ENCODE assay signal across 8 mouse cellular contexts in the genomic region with DNA sequence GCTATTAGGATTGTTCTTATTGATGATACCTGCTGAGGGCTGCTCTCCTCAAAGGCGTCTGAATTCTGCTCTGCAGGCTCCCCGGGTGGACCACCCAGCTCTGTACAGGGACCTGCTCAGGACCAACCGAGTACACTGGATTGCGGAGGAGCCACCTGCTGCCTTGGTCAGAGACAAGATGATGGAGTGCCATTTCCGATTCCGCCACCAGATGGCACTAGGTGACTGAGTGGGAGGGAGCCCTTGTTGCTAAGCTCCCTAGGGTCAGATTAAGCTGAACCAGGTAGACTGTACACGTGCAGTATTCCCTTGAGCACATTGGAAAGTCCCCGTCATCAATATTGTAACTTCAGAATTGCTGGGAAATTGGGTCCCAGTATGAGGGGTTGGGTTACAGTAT. TPM values are rescaled to one million over a fixed set of nuclear protein-coding genes. Genes with fewer than 3 reads are reported as not detected.
A peak's percentile ranks its signal among the peaks of the same experiment; 100 is the strongest.
DNase-seq lines count a peak whose midpoint lies in the region; ATAC-seq and TF ChIP-seq lines count a peak whose summit lies in the region.

No protein-coding gene starts in this region.

- H3K4me2 ChIP-seq in intestine, embryonic 16.5 days (ENCODE audit: low read depth, low read length), result no peak overlapping the region
- H3K4me2 ChIP-seq in midbrain, embryonic 15.5 days, result no peak overlapping the region

- H3K9me3 ChIP-seq in intestine, embryonic 16.5 days (ENCODE audit: control insufficient read depth, low read length), result no peaks in the 10 kb centered on the region
- no peaks in the 10 kb centered on the region for H3K9me3 ChIP-seq in midbrain, embryonic 15.5 days

- no peak overlapping the region for H3K27ac ChIP-seq in cerebellum, adult 2 months (ENCODE audit: insufficient read depth, low read length)
- H3K27ac ChIP-seq in intestine, embryonic 16.5 days (ENCODE audit: low read length), result no peak overlapping the region
- no peak overlapping the region for H3K27ac ChIP-seq in midbrain, embryonic 15.5 days

- intact Hi-C loops in left cerebral cortex, postnatal 25 days (cut with DNase I), result loop anchor here (1.0 to 5.0 kb wide), 3 partner anchors 143 to 241 kb away; no protein-coding TSS in a partner anchor

- H3K9ac ChIP-seq in intestine, embryonic 16.5 days (ENCODE audit: low read depth, low read length), result no peak overlapping the region
- H3K9ac ChIP-seq in midbrain, embryonic 15.5 days, result no peak overlapping the region

- no peaks in the 10 kb centered on the region for H3K27me3 ChIP-seq in cerebellum, adult 2 months (ENCODE audit: control insufficient read depth, insufficient read depth, low read length)
- no peaks in the 10 kb centered on the region for H3K27me3 ChIP-seq in intestine, embryonic 16.5 days (replicated peaks; ENCODE audit: control insufficient read depth, insufficient read depth, low read length)
- no peaks in the 10 kb centered on the region for H3K27me3 ChIP-seq in midbrain, embryonic 15.5 days (replicated peaks)

- H3K4me1 ChIP-seq in cerebellum, adult 2 months (ENCODE audit: control insufficient read depth, insufficient read depth, low read length), result peaks cover 14% of the 10 kb centered on the region
- H3K4me1 ChIP-seq in intestine, embryonic 16.5 days (ENCODE audit: control insufficient read depth, insufficient read depth, low read length), result no peaks in the 10 kb centered on the region
- peaks cover 6% of the 10 kb centered on the region; the same call in 1 of the 2 replicates for H3K4me1 ChIP-seq in midbrain, embryonic 15.5 days

- peak; percentile 45; the same call in 1 of the 2 replicates for ATAC-seq in intestine, embryonic 16.5 days
- 0 out of 2 replicates have a peak, but pooled peaks have one; percentile 51 for ATAC-seq in midbrain, embryonic 15.5 days (replicated peaks)

- TF ChIP-seq POLR2A in cerebellum, adult 2 months (IDR thresholded peaks at IDR 0.05; ENCODE audit: borderline replicate concordance, insufficient read depth, low read length), result no peak

- H3K4me3 ChIP-seq in cerebellum, adult 2 months (replicated peaks; ENCODE audit: insufficient read depth, low read depth, low read length), result no peak overlapping the region
- H3K4me3 ChIP-seq in intestine, embryonic 16.5 days (ENCODE audit: low read length), result no peak overlapping the region
- H3K4me3 ChIP-seq in midbrain, embryonic 15.5 days, result no peak overlapping the region

- peak; percentile 53 to 92 for DNase-seq in heart, adult 18-20 months
- no peak for DNase-seq in heart, adult 11 months
- DNase-seq in cerebellum, adult 2 months, result peak; percentile 68 to 88
- DNase-seq in forelimb bud, embryonic 11.5 days (ENCODE audit: low read depth, low spot score), result peak; percentile 78
- peak; percentile 78 for DNase-seq in left cerebral cortex, postnatal 25 days (ENCODE audit: low spot score in 2 of 2)
- peak; percentile 77 to 93 for DNase-seq in spleen, postnatal 4 days (ENCODE audit: low spot score in 2 of 2)

- WGBS in cerebellum, adult 2 months, result 7% methylated on average over 8 of the region's 8 CpGs
- 14% methylated on average over 8 of the region's 8 CpGs for WGBS in intestine, embryonic 16.5 days
- WGBS in midbrain, embryonic 15.5 days, result 10% methylated on average over 8 of the region's 8 CpGs

- TF ChIP-seq CTCF in cerebellum, adult 2 months (IDR thresholded peaks at IDR 0.05; ENCODE audit: borderline replicate concordance, insufficient read depth, low read depth, low read length), result peak; percentile 98

- peaks cover 18% of the 10 kb centered on the region; the same call in 1 of the 2 replicates for H3K36me3 ChIP-seq in intestine, embryonic 16.5 days (ENCODE audit: control insufficient read depth, insufficient read depth, low read length)
- H3K36me3 ChIP-seq in midbrain, embryonic 15.5 days (replicated peaks), result peaks cover 30% of the 10 kb centered on the region

RNA-seq across cellular contexts. Expression of gene Trmu, which starts 17.2 kb away (rescaled TPM):
- total RNA-seq in heart, adult 18-20 months (2021), result 10 to 100 TPM; 15.1 to 15.2 TPM
- 72.9 and 73.4 TPM in 2 replicates for polyA plus RNA-seq in cerebellum, adult 2 months (2012; rRNA removed)
- polyA plus RNA-seq in intestine, embryonic 16.5 days (2015; fragmentation: Nextera tagmentation; extraction: Ambion mirVana), result 36.7 and 37.3 TPM in 2 replicates
- 10 to 100 TPM; 25.3 to 29.3 TPM for total RNA-seq in left cerebral cortex, postnatal 25 days (2021)
- polyA plus RNA-seq in midbrain, embryonic 15.5 days (2015; fragmentation: Nextera tagmentation; extraction: Ambion mirVana), result 58.8 and 63.4 TPM in 2 replicates

RNA-seq across cellular contexts. Expression of gene Gtse1, which starts 36.7 kb away (rescaled TPM):
- under 1 TPM; 0.54 to 0.60 TPM for total RNA-seq in heart, adult 18-20 months (2021)
- polyA plus RNA-seq in cerebellum, adult 2 months (2012; rRNA removed), result 0.64 and 0.79 TPM in 2 replicates
- 20.0 and 22.9 TPM in 2 replicates for polyA plus RNA-seq in intestine, embryonic 16.5 days (2015; fragmentation: Nextera tagmentation; extraction: Ambion mirVana)
- total RNA-seq in left cerebral cortex, postnatal 25 days (2021), result under 1 TPM; 0.50 to 0.82 TPM
- 4.2 and 5.3 TPM in 2 replicates for polyA plus RNA-seq in midbrain, embryonic 15.5 days (2015; fragmentation: Nextera tagmentation; extraction: Ambion mirVana)
